Mouse (Mus musculus) megakaryocyte, embryonic 14.5 days (primary cell): ENCODE measurements around the gene Cmya5. TPM values are rescaled to one million over a fixed set of nuclear protein-coding genes. Genes with fewer than 3 reads are reported as not detected.

Experiments used
- H3K27me3 ChIP-seq: replicated peaks from 2 replicates; pipeline ENCODE3; 2012; ENCODE audit warnings: inconsistent platforms
- H3K36me3 ChIP-seq: replicated peaks from 2 replicates; pipeline ENCODE3; 2012; ENCODE audit warnings: low read length, inconsistent platforms, mixed read lengths
- H3K4me1 ChIP-seq: 2 replicates; pipeline ENCODE4 v1.6.1; 2012; ENCODE audit warnings: inconsistent platforms
- H3K4me3 ChIP-seq: replicated peaks from 2 replicates; pipeline ENCODE3; 2012; ENCODE audit warnings: moderate library complexity, mild to moderate bottlenecking, inconsistent platforms
- H3K9me3 ChIP-seq: 2 replicates; pipeline ENCODE4 v1.6.1; 2012; ENCODE audit warnings: inconsistent platforms
- FLI1 ChIP-seq: IDR thresholded peaks from 2 replicates; pipeline ENCODE4 v1.6.1; 2012; ENCODE audit warnings: low read length, inconsistent platforms, mixed read lengths
- GATA1 ChIP-seq: IDR thresholded peaks from 3 replicates; pipeline ENCODE4 v1.6.1; 2012; ENCODE audit warnings: mixed read lengths, low read length, inconsistent platforms, borderline replicate concordance
- polyA plus RNA-seq: library from polyadenylated mRNA; stranded (reverse); fragments of >175 nt; gene quantifications from 2 replicates; pipeline ENCODE4 v1.2.3, GENCODE M21; 2012; ENCODE audit warnings: low replicate concordance; ENCODE audit not compliant: insufficient read depth

Cmya5 gene
- polyA plus RNA-seq, 1 experiment = 0.02 TPM

DNA sequence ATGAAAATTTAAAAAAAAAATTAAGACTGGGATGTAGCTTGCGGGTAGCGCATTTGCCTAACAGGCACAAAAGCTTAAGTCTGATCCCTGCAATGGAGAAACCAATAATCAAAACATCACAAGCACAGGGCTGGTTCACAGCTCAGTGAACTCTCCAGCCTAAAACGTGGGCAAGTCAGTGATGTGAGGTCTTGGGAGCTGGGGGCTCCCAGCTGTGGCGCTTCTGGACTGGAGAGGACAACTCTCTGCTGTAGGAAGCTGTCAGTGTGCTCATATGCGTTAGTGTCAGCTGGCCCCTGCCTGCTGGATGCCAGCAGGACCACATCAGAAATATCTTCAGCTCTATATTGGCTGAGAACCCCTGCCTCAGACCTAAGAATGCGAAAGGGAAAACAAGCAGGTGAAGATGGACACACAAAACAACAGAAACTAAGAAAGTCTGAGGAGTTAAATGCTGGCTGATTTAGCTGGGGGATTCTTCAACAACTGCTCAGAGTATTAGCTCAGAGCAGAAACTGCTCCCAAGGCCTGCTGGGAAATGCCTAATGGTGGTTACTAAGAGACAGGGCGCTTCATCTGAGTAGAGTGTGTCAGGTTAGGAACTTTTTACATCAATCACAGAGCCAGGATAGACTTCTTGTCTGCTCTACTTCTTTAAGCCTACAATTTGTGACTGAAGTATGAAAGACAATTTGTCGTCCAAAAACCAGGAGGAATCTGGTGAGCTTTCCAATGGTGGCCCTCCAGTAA lies 16.2 kb downstream of the Cmya5 start:
- Histone ChIP-seq H3K36me3 (no peaks in the 10 kb centered on the region), H3K27me3 (peaks cover 2% of the 10 kb centered on the region), H3K4me3 (no peak overlapping the region), H3K9me3 (peaks cover 17% of the 10 kb centered on the region), H3K4me1 (no peaks in the 10 kb centered on the region)
- TF ChIP-seq FLI1 = no peak
- no peak for TF ChIP-seq GATA1

DNA sequence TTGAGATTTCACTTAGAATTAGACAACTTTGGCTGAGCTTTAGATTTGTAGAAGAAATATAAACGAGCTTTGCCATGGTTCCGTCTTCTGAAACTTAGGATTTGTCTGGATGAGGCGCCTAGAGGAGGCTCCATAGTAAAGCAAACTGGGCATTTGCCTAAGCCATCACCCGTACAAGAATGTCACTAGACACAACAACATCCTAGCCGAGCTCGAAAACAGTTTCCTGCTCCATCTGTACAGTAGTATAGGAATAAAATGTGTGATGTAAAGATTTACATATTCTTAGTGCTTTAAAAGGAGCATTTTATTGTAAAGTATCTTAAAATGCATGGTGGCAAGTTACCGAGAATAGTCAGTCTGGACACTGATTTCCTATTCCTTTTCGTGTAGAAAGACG lies 22.2 kb downstream of the Cmya5 start:
- TF ChIP-seq GATA1 = no peak
- no peak for TF ChIP-seq FLI1
- Histone ChIP-seq H3K4me3 (no peak overlapping the region), H3K4me1 (no peaks in the 10 kb centered on the region; the same call in 1 of the 2 replicates), H3K9me3 (peaks cover 14% of the 10 kb centered on the region), H3K36me3 (no peaks in the 10 kb centered on the region), H3K27me3 (peaks cover 2% of the 10 kb centered on the region)

DNA sequence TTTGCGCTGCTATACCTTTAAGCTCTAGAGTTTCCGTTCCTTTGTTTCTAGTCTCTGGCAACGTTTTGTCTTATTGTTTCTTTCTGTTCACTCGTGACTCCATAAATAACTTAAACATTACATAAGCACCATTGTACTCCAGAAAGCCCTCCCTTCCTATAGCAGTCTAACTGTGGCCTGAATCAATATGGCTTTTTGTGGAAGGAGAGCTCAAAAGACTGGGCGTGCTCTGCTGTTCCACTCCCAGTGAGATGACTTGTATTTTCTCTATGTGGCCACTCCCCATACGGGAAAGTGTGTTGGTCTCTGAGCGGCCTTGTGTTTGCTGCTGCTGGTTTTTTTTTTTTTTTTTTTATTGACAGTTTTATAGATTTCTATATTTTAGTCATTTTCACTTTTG lies 27.3 kb downstream of the Cmya5 start:
- TF ChIP-seq FLI1 = no peak
- no peak for TF ChIP-seq GATA1
- H3K36me3 ChIP-seq = no peaks in the 10 kb centered on the region
- no peaks in the 10 kb centered on the region for H3K27me3 ChIP-seq
- H3K4me1 ChIP-seq = no peaks in the 10 kb centered on the region; the same call in 1 of the 2 replicates
- peaks cover 4% of the 10 kb centered on the region for H3K9me3 ChIP-seq
- H3K4me3 ChIP-seq = no peak overlapping the region

DNA sequence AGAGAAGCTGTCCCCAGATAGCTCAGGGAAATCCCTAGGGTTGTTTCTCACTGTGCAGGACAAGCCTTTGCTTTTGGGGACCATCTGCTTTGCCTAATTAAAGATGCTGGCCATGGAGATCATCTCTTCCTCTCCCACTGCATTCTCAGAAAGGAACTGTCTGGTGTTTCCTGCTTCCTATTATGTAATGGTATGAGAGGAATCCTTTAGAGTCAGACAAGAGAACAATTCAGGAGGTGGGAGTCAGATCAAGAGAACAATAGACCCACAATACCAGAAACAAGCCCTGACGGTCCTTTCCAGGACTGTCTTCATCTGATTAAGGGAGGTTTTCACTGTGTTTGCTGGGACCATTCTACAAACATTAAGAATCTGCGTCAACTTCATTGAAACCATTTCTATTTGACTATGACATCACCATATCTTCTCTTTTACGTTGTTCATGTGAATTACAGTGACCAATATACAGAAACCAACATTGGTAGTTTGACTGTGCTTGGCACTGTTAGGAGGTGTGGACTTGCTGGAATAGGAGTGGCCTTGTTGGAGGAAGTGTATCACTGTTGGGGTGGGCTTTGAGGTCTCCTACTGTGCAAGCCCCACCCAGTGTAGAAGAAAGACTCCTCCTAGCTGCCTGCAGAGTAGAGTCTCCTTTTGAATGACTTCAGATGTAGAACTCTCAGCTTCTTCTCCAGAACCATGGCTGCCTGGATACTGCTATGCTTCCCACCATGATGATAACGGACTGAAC lies 42.0 kb downstream of the Cmya5 start:
- no peaks in the 10 kb centered on the region for H3K27me3 ChIP-seq
- H3K36me3 ChIP-seq = no peaks in the 10 kb centered on the region
- H3K9me3 ChIP-seq = peaks cover 13% of the 10 kb centered on the region
- H3K4me1 ChIP-seq = no peaks in the 10 kb centered on the region
- H3K4me3 ChIP-seq = no peak overlapping the region
- TF ChIP-seq FLI1 (no peak), GATA1 (no peak)

DNA sequence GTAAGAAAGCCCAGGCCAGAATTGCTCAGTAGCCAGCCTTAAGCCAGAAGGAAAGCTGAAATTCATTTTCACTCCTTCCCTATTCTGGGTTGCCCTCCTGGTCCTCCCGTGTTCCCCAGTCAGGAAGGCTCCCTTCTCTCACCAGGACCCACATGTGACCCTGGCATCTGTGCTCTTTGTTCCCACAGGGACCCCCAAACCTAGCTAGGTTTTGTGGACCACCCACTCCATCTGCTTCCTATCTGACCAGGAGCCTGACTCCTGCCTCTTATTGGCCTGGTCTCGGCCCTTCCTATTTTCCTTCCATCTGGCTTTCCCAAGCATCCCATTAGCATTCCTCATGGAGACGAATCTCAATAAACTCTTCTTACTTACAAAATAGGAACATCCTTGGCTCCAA lies 45.9 kb downstream of the Cmya5 start:
- Histone ChIP-seq H3K27me3 (no peaks in the 10 kb centered on the region), H3K9me3 (peaks cover 22% of the 10 kb centered on the region), H3K4me1 (peaks cover 24% of the 10 kb centered on the region), H3K4me3 (no peak overlapping the region), H3K36me3 (no peaks in the 10 kb centered on the region)
- TF ChIP-seq GATA1 (no peak), FLI1 (no peak)

DNA sequence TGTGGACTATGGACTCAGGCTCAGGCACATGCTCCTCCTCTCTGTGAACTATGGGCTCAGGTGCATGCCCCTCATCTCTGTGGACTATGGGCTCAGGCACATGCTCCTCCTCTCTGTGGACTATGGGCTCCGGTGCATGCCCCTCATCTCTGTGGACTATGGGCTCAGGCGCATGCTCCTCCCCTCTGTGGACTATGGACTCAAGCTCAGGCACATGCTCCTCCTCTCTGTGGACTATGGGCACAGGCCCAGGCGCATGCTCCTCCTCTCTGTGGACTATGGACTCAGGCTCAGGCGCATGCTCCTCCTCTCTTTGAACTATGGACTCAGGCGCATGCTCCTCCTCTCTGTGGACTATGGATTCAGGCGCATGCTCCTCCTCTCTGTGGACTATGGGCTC lies 47.9 kb downstream of the Cmya5 start:
- peaks cover 29% of the 10 kb centered on the region for H3K4me1 ChIP-seq
- TF ChIP-seq FLI1 = no peak
- TF ChIP-seq GATA1 = no peak

DNA sequence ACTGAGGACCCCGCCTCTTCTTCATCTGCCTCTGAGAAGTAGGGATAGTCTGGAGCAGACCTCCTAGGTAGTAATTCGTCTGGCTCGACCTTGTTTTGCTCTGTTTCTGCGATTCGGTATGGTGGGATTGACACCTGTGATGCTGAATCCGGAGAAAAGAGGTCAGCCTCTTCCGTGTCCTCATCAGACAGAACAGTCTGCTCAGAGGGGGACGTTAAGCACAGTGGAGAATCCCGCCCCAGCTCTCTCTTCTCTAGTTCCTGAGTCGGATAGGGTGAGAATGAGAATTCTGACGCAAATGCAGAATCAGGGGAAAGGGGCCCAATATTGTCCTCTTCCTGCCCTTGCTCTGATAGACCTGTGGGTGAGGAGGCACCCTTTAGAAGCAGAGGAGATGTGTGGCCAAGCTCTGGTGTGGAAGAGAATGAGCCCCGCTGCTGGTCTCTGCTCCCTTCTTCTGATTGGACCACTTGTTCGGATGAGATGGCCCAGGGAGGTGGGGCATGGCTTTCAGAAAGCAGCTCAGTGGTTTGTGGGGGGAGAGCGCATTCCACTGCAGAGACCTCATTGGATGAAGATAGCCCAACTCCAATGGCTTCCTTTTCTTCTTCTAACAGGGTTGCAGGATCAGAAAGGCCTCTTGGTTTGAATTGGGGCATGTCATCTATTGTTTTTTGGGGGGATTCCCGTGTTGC lies 49.3 kb downstream of the Cmya5 start:
- H3K4me3 ChIP-seq = peak overlapping the region; percentile 42
- H3K27me3 ChIP-seq = no peaks in the 10 kb centered on the region
- H3K36me3 ChIP-seq = no peaks in the 10 kb centered on the region
- peaks cover 11% of the 10 kb centered on the region for H3K9me3 ChIP-seq
- TF ChIP-seq FLI1 = no peak
- TF ChIP-seq GATA1 = no peak
- peaks cover 29% of the 10 kb centered on the region for H3K4me1 ChIP-seq

More for the DNA sequence above, 47.9 kb downstream of the Cmya5 start:
- peaks cover 12% of the 10 kb centered on the region for H3K9me3 ChIP-seq
- H3K36me3 ChIP-seq = no peaks in the 10 kb centered on the region
- no peak overlapping the region for H3K4me3 ChIP-seq
- H3K27me3 ChIP-seq = no peaks in the 10 kb centered on the region

DNA sequence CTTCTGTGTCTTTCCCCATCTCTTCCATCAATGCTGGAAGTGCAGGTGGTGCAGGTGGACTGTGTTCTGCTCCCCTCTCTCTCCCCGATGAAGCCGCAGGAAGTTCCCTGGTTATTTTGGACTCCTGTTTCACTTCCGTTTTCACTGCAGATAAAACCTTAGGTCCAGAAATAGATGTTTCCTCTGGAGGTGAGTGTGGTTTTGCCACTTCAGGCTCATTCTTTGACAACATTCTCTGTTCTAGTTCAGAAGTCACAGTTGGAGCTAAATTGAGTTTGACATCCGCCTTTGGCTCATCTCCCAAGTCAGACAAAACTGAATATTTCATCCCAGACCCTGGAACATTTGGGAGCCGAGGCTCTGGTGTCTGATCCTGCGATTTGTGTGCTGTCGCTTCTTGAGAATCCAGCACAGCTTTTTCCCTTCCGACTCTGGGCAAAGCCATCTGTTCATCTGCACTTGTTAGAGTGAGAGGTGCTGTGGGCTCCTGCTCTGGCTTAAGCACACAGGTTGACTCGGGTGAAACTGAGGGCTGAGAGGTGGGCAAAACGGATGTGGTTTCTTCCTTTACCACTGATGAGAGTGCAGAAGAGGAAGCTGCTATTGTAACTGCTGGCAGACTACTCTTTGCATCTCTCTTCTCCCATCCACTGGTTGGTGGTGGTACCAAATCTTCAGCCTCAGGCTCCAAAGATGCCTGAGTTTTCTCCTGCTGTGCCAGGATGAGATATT lies 50.2 kb downstream of the Cmya5 start:
- TF ChIP-seq FLI1 = no peak
- TF ChIP-seq GATA1 = no peak
- no peaks in the 10 kb centered on the region for H3K27me3 ChIP-seq

DNA sequence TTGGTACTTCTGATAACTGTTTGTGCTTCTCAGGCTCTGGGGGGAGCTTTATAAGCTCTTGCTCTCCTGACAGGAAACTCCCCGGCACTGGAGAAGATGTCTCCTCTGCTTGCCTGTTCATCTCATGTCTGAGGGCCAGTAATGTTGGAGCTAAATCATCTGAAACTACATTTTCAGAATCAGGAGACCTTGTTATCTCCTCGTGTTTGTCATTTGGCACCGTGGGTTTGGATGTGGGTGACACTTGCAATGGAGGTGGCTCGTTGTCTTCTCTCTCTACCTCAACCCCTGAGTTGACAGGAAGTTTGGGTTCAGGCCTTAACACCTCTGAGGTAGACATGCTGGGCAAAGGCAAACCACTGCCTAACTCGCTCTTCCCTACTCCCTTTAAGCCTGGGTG lies 50.8 kb downstream of the Cmya5 start:
- Histone ChIP-seq H3K9me3 (peaks cover 11% of the 10 kb centered on the region), H3K4me3 (no peak overlapping the region), H3K4me1 (peaks cover 29% of the 10 kb centered on the region), H3K36me3 (no peaks in the 10 kb centered on the region), H3K27me3 (no peaks in the 10 kb centered on the region)
- TF ChIP-seq GATA1 (no peak), FLI1 (no peak)

More for the DNA sequence above, 50.2 kb downstream of the Cmya5 start:
- H3K4me3 ChIP-seq = peak overlapping the region; percentile 0
- H3K36me3 ChIP-seq = no peaks in the 10 kb centered on the region
- peaks cover 29% of the 10 kb centered on the region for H3K4me1 ChIP-seq
- peaks cover 11% of the 10 kb centered on the region for H3K9me3 ChIP-seq
